Mouse (Mus musculus): ENCODE measurements around the gene Bud23. TPM values are rescaled to one million over a fixed set of nuclear protein-coding genes. Genes with fewer than 3 reads are reported as not detected.
A peak's percentile ranks its signal among the peaks of the same experiment; 100 is the strongest.

Gene Bud23
- polyA plus RNA-seq, 1 experiment from 2014 or later, result 78.3 TPM

GRCm38 (mm10) chr5:135010320-135010709, 54.4 kb downstream of the Bud23 start:
- 61% methylated on average over 7 of the region's 7 CpGs for WGBS (ENCODE audit: insufficient replicate concordance)
- Histone ChIP-seq H3K9me3 (replicated peaks; ENCODE audit: control insufficient read depth, low read length) (no peaks in the 10 kb centered on the region), H3K9ac (ENCODE audit: low read depth, low read length) (peak overlapping the region; percentile 82), H3K36me3 (ENCODE audit: control insufficient read depth, insufficient read depth, low read length) (no peaks in the 10 kb centered on the region), H3K4me1 (ENCODE audit: control insufficient read depth, insufficient read depth, low read length) (peaks cover 19% of the 10 kb centered on the region), H3K27me3 (ENCODE audit: control insufficient read depth, insufficient read depth, low read length) (peaks cover 2% of the 10 kb centered on the region; the same call in 1 of the 2 replicates), H3K4me2 (peak overlapping the region; percentile 87), H3K27ac (ENCODE audit: low read depth, low read length) (peak overlapping the region; percentile 98), H3K4me3 (ENCODE audit: low read depth, low read length) (peak overlapping the region; percentile 66)
- ATAC-seq (replicated peaks; ENCODE audit: insufficient number of reproducible peaks, low FRiP score, low TSS enrichment), result no peak

- Histone ChIP-seq H3K4me3 (ENCODE audit: low read depth, low read length) (peak overlapping the region; percentile 66), H3K27ac (ENCODE audit: low read depth, low read length) (peak overlapping the region; percentile 98), H3K9ac (ENCODE audit: low read depth, low read length) (peak overlapping the region; percentile 82), H3K4me1 (ENCODE audit: control insufficient read depth, insufficient read depth, low read length) (peaks cover 19% of the 10 kb centered on the region), H3K36me3 (ENCODE audit: control insufficient read depth, insufficient read depth, low read length) (no peaks in the 10 kb centered on the region), H3K27me3 (ENCODE audit: control insufficient read depth, insufficient read depth, low read length) (peaks cover 2% of the 10 kb centered on the region; the same call in 1 of the 2 replicates), H3K9me3 (replicated peaks; ENCODE audit: control insufficient read depth, low read length) (no peaks in the 10 kb centered on the region), H3K4me2 (peak overlapping the region; percentile 87)
- ATAC-seq (replicated peaks; ENCODE audit: insufficient number of reproducible peaks, low FRiP score, low TSS enrichment), result peak; percentile 76
- 0% methylated on average over 33 of the region's 37 CpGs for whole genome bisulfite sequencing (ENCODE audit: insufficient replicate concordance)
Observed at GRCm38 (mm10) chr5:135009590-135010319, 55.0 kb downstream of the Bud23 start.

- Histone ChIP-seq H3K4me3 (ENCODE audit: low read depth, low read length) (peak within 1 kb of the TSS; percentile 66), H3K27ac (ENCODE audit: low read depth, low read length) (peak within 1 kb of the TSS; percentile 98), H3K9me3 (replicated peaks; ENCODE audit: control insufficient read depth, low read length) (no peaks in the 10 kb centered on the region), H3K4me2 (peak within 1 kb of the TSS; percentile 87), H3K36me3 (ENCODE audit: control insufficient read depth, insufficient read depth, low read length) (no peaks in the 10 kb centered on the region), H3K9ac (ENCODE audit: low read depth, low read length) (peak within 1 kb of the TSS; percentile 90), H3K27me3 (ENCODE audit: control insufficient read depth, insufficient read depth, low read length) (peaks cover 2% of the 10 kb centered on the region; the same call in 1 of the 2 replicates), H3K4me1 (ENCODE audit: control insufficient read depth, insufficient read depth, low read length) (peaks cover 19% of the 10 kb centered on the region)
- peak; percentile 85 for ATAC-seq (replicated peaks; ENCODE audit: insufficient number of reproducible peaks, low FRiP score, low TSS enrichment)
- under 1% methylated on average over 52 of the region's 52 CpGs for WGBS (ENCODE audit: insufficient replicate concordance)
Observed at GRCm38 (mm10) chr5:135008671-135009589, 55.8 kb downstream of the Bud23 start, which contains the start of gene Abhd11. Gene Abhd11 (plus strand): TSS chr5:135009152.

GRCm38 (mm10) chr5:135007802-135008571, 56.8 kb downstream of the Bud23 start:
- H3K27ac ChIP-seq (ENCODE audit: low read depth, low read length), result peak overlapping the region; percentile 98
- peak overlapping the region; percentile 90 for H3K9ac ChIP-seq (ENCODE audit: low read depth, low read length)
- no peaks in the 10 kb centered on the region for H3K36me3 ChIP-seq (ENCODE audit: control insufficient read depth, insufficient read depth, low read length)
- peak overlapping the region; percentile 66 for H3K4me3 ChIP-seq (ENCODE audit: low read depth, low read length)
- ATAC-seq (replicated peaks; ENCODE audit: insufficient number of reproducible peaks, low FRiP score, low TSS enrichment), result no peak
- 26% methylated on average over 16 of the region's 16 CpGs for WGBS (ENCODE audit: insufficient replicate concordance)
- peaks cover 2% of the 10 kb centered on the region; the same call in 1 of the 2 replicates for H3K27me3 ChIP-seq (ENCODE audit: control insufficient read depth, insufficient read depth, low read length)
- H3K4me2 ChIP-seq, result peak overlapping the region; percentile 87
- H3K9me3 ChIP-seq (replicated peaks; ENCODE audit: control insufficient read depth, low read length), result no peaks in the 10 kb centered on the region
- H3K4me1 ChIP-seq (ENCODE audit: control insufficient read depth, insufficient read depth, low read length), result peaks cover 19% of the 10 kb centered on the region

Other genes starting within 250 kb of the Bud23 start
- not detected in 2 replicates for gene Tmem270, start 158.2 kb downstream of the Bud23 start, polyA plus RNA-seq (2014; fragmentation: Nextera tagmentation; extraction: Ambion mirVana)
- gene Cldn13, start 149.4 kb downstream of the Bud23 start, polyA plus RNA-seq (2014; fragmentation: Nextera tagmentation; extraction: Ambion mirVana), result 15.0 and 17.1 TPM in 2 replicates
- 10.3 and 11.1 TPM in 2 replicates for gene Mettl27, start 132.6 kb downstream of the Bud23 start, polyA plus RNA-seq (2014; fragmentation: Nextera tagmentation; extraction: Ambion mirVana)
- gene Cldn4, start 118.0 kb downstream of the Bud23 start, polyA plus RNA-seq (2014; fragmentation: Nextera tagmentation; extraction: Ambion mirVana), result 1.4 and 1.7 TPM in 2 replicates
- gene Cldn3, start 78.7 kb downstream of the Bud23 start, polyA plus RNA-seq (2014; fragmentation: Nextera tagmentation; extraction: Ambion mirVana), result 1.2 and 1.5 TPM in 2 replicates
- 58.2 and 59.9 TPM in 2 replicates for gene Abhd11, start 55.8 kb downstream of the Bud23 start, polyA plus RNA-seq (2014; fragmentation: Nextera tagmentation; extraction: Ambion mirVana)
- gene Stx1a, start 41.5 kb downstream of the Bud23 start, polyA plus RNA-seq (2014; fragmentation: Nextera tagmentation; extraction: Ambion mirVana), result 10.4 and 13.4 TPM in 2 replicates
- 29.2 and 30.9 TPM in 2 replicates for gene Dnajc30, start 757 bp downstream of the Bud23 start, polyA plus RNA-seq (2014; fragmentation: Nextera tagmentation; extraction: Ambion mirVana)
- gene Vps37d, start 13.3 kb upstream of the Bud23 start, polyA plus RNA-seq (2014; fragmentation: Nextera tagmentation; extraction: Ambion mirVana), result 2.0 and 2.6 TPM in 2 replicates
- 0.54 and 1.2 TPM in 2 replicates for gene Mlxipl, start 24.9 kb upstream of the Bud23 start, polyA plus RNA-seq (2014; fragmentation: Nextera tagmentation; extraction: Ambion mirVana)
- 20.0 and 21.3 TPM in 2 replicates for gene Tbl2, start 84.7 kb upstream of the Bud23 start, polyA plus RNA-seq (2014; fragmentation: Nextera tagmentation; extraction: Ambion mirVana)
- gene Bcl7b, start 103.3 kb upstream of the Bud23 start, polyA plus RNA-seq (2014; fragmentation: Nextera tagmentation; extraction: Ambion mirVana), result 32.3 and 35.2 TPM in 2 replicates
- gene Baz1b, start 122.3 kb upstream of the Bud23 start, polyA plus RNA-seq (2014; fragmentation: Nextera tagmentation; extraction: Ambion mirVana), result 28.9 and 45.4 TPM in 2 replicates
- gene Fzd9, start 186.3 kb upstream of the Bud23 start, polyA plus RNA-seq (2014; fragmentation: Nextera tagmentation; extraction: Ambion mirVana), result 3.6 and 4.9 TPM in 2 replicates